Mouse (Mus musculus): ENCODE measurements around the gene Gpr85.
"Not testable (repeated sequence)": the region's sequence is repeated elsewhere in the genome, so short reads cannot be mapped to it uniquely, and the experiment has no call there.

The Gpr85 gene

DNA sequence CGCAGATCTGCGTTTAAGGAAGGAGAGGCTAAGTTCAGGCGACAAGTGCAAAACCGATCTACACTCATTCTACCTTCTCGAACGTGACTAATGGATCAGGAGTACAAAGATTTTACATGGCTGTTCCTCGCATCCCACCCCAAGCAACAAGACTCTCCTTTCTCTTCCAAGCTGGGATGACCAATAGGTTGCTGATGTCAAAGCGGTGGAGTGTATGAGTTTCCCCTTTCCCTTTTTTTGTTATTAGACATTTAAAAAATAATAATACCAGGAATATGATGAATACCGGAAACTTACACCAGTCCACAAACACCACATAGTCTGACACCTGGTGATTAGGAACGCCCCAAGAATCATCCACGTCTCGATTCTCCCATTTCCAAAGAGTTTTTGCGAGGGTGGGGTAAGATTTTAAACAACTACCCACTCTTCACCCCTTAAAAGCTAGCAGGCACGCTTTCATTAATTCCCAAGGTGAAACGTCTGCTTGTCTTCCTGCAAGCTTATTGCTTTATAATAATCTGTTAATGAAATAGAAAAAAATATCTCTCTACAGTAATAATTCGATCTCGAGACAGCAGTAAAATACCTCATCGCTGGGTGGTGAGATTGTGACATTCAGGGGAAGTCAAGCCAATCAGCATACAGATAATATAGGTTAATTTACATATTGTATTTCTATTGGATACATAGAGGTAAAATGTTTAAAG is at the start of gene Gpr85:
Gene Gpr85 (minus strand): TSS at position 598 of the 710 bp plus-strand sequence.
- no peak for DNase-seq

DNA sequence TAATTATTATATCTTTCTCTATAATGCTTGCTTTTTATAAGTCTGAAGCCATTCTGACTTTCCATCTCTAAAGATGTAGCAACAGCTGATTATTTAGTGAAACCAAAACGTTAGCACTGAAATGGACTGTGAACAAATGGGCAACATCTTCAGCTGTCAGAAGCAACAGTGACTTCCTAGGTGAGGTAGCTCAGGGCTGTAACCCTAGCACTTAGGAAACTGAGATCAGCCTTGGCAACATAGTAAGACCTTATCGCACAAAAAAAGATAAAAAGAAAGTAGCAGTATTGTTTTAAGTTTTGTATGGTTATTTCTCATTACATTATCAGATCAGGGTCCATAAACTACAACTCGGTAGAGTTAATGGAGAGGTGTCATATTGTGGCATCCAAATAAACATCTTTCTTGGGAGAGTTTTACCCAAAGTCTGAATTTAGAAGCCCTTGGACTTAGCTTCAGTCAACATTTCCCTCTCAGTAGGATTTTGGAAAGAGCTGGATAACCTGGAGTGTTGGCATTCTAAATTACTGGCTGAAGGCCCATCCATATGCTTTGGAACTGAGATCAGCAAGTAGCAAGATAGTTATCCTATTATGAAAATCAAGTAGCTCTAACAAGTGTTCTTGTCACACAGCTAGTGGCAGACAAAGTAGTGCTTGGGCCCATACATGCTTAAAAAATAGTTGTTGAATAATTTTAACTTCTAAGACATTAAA is 45.3 kb upstream of the Gpr85 start:
- DNase-seq = no peak

DNA sequence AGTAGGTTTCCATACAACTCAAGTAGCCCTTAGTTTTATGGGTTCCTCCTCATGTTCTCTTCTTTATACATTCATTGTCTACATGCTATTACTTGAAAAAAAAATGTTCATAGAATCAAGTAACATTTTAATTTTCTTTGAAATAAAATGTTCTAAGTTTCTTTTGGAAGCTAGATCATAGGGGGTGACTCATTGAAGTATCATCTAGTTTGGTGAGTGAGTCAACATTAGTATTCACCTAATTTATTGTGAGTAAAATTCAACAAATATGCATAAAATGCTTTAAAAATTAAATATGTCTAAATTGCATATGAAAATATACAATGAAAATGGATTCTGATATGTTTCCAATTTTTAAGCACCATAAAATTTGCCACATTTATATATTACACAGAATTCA is 43.2 kb upstream of the Gpr85 start:
- no peak for DNase-seq

DNA sequence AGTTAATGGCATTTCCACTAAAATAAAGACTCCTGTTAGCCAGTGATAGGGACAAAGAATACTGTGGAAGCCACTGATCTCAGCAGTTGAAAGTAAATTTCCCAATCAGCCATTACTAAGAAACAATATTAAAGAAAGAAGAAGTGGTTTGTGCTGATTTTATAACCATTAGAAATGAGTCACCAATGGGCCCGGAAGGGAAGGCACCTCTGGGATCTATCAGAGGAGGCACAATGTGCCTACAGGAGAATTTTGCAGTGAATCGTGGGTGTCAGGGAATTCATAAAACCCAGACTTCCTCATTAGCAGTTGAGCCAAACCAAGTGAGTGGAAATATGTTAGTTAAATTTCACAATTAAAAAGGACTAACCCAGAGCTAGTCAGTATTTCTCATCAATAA is 34.2 kb upstream of the Gpr85 start:
- no peak for DNase-seq

DNA sequence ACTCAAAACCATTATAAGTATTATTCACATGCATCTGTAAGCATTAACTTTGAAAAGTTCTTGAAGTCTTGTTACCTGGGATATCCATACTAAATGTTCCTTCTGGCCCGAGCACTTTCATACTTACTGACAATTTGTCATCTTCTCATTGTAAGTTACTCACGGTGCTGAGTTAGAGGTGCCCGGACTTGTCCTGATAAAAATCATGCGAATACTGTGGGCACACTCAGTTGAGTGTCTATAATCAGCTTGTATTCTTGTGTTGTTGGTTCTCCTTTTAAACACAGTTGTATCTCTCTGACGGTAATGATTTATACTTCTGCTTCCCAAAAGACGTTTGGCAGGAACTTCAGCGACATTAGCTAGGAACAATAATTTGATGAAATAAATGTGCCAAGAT is 32.3 kb upstream of the Gpr85 start:
- no peak for DNase-seq

DNA sequence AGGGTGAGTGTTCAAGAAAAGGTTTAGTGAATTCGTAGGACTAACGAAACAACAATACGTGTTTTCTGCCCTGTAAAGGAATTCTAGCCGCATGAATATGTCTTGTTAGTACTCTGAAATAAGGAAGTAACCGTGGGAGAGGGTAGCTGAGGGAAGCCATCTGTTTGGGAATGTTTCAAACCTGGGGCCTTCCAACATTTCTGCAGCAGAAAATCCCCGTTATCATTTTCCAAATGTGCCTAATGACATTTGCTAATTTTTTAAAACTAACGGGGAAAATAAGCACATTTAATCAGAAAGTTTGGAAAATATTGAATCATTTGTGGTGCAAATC is 31.9 kb upstream of the Gpr85 start:
- DNase-seq = no peak

DNA sequence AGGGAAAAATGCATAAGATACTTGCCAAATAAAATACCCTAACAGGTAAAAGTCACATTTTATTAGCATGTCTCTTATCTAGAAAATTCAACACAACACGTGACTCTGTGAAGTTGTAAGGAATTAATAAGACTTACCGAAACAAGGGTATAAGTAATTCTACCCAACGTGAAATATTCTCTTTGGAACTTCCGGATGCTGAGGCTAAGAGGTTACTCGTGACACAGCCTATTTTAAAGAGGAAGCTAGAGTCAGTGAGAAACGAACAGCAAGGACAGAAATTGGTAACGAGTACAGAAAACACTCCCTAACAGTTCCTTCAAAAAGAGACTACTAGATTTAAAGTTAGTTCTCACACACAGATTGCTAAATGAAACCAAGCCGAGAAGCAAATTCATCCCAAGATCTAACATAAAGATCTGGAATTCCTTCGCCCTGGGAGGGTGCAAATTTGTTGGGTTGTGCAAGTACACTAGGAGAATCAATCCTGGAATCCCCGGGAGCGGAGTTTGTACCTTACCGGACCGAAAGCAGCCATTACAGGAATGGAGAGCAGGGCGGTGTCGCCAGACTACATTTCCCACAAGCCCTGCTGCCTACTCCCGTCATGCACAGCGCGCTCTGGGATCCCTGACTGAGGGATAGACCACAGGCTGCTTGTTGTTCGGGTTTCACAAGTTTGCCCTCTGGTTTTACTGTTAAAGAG is 31.3 kb upstream of the Gpr85 start, which contains the start of gene 2610001J05Rik:
Gene 2610001J05Rik (minus strand): TSS at position 600 of the 706 bp plus-strand sequence.
- DNase-seq = peak; percentile 90

DNA sequence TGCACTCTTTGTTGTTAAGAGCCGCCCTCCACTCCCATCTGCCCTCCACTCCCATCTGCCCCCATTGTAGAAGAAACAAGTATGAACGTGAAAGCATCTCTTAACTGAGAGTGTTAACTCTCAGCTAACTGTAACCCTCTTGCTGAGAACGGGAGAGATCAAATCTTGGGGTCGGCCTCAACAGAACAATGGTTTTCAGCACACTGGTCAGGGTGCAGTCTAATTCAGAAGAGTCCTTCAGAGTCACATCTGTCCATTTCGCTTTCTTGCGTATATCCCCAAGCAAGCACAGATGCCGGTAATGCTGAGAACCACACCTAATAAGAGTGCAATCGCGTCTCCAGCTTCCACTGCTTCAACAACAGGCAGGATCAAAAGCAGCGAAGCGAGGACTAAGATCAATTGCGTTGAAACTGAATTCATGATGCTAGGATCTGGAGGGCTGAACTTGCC is 30.6 kb upstream of the Gpr85 start:
- DNase-seq = peak; percentile 13

DNA sequence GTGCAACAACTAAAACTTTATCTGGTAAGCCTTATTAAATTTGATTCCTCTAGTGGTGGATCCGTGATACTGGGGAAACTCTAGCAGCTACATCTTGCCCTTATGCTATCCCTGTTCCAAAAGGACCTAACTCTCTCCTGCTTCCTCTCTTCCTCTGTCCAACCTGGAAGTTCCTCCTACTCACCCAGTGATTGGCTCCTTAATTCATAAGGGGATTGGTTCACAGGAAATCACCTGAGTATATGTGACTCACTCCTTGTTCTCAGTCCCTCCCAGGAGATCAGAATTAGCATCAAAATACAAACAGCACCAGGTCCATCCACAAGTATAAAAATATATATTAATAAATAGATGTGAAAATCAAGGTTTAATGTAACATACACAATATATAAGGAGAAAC is 20.9 kb upstream of the Gpr85 start:
- DNase-seq = no peak

DNA sequence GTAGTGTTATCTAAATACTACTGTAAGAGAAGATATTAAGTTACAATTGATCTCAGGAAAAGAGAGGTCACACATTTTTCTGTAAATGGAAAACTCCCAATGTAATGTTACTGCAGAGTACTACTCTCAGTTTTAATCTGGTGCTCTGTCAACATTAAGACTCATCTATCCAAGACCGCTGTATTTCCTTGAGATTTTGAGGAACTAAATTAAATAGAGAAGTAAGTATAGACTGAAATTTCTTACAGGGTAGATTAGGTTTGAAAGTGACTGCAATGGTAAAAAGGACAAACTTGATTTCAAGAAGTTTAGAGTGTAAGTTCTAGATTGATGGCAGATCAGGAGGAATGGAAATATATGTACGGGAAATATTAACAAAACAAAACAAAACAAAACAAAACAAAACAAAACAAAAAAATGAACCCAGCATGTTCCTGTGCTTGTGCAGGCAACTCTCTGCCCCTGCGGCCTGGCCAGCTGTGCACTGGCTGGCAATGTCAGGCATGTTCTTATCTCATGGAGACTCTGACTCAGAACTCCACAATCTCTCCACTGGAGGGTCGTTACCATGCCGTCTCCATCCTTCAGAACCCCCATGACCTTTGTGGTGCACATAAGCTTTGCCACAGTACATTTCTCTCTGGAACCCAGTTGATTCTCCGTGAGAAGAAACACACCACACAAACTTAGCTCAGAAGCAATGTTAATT is 20.3 kb upstream of the Gpr85 start:
- DNase-seq = no peak

DNA sequence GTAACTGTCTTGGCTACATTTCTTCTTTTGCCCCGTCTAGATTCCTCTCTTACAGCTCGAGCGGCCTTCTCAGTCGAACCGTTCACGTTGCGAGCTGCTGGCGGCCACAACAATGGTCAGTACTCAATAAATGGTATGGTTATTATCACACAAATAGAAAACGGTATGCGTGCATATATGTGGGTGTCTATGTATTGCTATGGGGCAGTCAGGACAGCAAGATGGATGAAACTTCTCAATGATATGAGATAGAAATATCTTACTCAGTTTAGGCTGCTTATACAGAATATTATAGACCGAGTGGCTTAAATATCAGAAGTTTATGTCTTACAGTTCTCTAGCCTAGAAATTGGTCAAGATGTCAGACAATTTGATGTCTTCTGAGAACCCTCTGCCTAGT is 14.5 kb upstream of the Gpr85 start:
- DNase-seq = no peak

DNA sequence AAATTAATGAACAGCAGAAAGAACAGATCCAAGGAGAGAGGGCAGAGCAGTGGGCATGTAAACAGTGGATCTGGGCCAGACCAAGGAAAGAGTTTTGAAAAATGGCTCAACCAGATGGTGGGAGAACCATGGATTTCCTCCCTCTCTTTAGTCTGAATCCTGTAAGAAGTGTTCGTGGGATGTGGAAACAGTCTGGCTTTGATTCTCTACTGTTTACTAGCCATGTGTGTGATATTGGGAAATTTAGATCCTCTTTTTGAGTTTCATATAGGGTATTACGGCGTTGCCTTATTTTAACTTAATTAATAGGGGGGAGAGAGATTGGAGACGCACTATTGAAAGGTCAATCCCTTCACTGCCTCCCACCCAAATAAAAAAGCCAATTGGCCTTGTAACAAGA is 13.5 kb upstream of the Gpr85 start:
- no peak for DNase-seq

DNA sequence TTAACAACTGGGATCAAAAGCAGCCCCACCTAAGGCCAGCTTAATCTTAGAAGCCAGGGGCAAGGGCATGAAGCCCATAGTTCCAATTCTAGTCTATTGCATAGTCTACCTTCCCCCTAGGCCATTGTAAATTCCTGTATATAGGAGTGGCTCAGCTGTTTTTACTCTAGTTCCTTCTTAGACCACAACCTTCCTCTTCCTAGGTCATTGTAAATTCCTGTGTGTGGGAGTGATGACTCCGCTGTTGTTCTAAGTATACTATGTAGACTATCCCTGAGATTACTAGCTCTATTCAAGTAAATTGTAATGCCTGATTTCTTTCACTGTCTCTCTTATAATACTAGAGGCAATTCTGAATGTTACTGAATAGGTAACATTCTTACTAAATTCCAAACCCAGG is 6.3 kb upstream of the Gpr85 start:
- DNase-seq = not testable (repeated sequence)

DNA sequence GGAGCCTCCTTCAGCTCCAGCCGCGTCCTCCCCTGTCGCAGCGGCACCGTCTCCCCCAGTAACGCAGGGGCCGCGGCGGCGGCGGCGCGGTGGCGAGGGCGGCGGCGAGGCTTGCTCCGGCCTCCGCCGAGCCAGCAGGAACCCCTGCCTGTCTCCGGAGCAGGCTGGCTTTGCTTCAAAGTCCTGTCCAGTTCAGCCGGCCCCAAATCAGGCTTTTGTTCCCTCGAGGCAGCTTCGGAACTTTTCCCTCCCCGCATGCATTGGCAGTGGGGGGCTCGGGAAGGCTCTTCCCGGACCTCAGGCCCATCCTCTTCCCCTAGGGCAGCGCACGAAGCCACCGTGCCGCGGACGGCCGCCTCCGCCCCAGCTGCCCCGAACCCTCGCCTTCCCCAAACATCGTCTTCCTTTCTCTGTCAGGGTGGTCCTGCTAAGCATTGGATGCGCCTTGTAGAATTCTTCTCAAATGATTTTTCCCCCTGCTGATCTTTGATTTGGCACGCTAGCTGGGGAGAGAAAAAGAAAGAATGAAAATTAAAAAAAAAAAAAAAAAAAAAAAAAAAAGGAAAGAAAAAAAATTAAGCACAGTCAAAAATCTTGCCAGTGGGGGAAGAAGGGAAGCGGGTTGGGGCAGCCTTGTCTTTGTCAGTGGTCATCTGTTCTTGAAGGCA is 931 bp downstream of the Gpr85 start:
- DNase-seq = peak; percentile 64

DNA sequence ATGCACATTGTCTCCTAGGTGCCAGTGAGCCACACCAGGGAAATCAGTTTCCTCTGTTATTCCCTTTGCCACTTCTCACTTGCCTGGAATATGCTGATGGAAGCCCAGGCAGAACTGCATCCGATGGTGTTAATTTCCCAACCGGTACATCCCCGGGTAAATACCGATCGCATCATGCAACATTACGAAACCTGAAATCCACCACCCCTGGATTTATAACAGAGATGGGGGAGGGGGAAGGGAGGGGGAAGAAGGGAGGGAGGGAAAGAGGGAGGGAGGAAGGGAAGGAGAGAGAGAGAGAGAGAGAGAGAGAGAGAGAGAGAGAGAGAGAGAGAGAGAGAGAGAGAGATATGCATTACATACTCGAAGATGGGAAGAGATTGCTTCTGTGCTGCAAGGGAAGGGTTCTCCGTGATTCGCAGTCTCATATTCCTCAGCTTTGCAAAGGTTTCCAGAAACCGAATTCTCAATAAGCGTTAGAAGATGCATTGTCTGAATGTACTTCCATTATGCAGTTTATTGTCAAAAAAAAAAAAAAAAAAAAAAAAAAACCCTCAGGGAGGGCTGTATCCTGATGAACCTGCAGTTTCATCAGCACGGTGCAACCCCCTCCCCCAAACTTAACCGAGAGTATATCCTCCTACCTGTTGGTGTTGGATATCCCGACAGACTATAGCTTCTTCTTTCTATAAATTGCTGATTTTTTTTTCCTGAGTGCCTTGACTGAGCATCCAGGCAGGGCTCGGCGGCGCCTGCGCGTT is 1.6 kb downstream of the Gpr85 start:
- DNase-seq = no peak

DNA sequence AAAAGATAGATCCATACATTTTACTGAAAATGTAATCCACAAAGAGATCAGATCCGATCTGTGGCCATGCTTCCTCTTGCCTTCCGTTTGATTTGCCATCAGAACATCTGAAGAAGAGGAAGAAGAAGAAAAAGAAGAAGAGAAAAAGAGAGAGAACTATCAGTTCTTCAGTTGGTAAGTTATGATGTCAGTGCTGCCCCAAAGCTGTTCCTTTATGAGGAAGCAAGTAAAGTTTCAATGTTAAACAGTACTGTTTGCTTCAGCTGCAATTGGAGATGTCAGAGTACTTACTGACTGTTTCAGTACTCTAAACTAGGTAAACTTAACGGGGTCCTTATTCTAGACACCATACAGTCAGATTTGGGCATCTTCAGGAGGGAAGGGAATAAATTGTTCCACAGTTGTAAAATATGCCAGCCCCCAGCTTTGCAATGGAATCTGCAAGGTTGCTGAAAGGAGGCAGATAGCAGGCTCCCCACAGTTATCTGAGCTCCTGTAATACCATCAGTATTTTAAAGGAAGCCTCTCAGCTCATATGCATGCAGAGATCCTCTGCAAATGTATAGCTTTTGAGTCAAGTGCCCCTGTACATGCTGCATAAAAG is 2.7 kb downstream of the Gpr85 start:
- DNase-seq = no peak

DNA sequence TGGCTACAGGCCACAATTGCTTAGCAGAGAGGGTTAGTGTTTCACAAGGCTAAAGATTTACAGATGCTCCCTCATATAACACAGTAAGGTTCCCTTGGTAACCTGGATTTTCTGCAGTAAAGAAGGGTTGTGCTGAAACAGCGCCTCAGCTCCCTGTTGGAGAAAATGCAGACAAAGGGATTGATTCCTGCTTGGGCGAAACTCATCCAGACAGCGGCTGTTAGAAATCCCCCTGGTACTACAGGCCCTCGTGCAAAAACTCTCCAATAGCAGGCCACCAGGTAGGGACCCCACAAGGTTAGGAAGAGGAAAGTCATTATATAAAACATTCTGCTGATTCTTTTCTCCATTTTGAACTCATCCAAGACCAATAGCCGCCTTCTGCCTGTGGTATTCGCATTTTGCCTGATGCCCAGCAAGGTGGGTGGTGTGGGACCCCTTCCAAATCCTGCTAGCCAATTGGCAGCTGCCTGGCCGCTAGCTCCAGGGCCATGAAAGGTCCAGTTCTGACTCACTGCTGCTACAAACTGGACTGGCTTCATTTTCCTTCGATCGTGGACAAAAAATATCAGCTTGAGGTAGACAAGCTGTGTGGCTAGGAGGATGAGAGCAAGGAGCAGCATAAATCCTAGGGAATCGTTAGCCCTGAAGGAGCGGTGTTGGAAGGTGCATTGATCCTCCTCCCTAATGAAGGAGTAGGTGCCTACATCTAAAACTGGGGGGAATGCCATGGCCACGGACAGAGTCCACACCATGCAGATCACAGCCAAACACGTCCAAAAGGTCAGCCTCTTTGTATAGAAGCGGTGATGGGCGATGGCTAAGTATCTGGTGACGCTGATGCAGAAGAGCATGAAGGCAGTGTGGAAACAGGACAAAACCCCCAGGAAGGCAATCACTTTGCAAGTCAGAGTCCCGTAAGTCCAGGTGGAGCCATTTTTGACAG is 3.7 kb downstream of the Gpr85 start:
- no peak for DNase-seq

DNA sequence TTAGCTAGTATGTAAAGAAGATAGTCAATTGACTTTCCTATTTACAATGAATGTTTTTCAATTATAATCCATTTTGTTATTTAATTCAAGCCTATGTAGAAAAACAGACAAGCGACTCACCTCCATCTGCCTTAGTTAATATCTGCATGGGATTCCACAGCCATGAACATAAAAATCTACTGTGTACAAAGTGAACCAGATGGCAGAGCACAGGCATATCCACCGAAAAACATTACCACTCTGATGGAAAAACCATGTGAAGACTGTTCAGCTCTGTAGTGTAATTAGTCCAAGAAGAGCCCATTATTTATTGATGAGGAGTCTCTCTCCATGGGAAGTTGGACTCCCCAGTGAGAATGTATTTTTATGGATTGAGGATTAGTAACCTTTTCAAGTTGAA is 7.0 kb downstream of the Gpr85 start:
- DNase-seq = no peak

DNA sequence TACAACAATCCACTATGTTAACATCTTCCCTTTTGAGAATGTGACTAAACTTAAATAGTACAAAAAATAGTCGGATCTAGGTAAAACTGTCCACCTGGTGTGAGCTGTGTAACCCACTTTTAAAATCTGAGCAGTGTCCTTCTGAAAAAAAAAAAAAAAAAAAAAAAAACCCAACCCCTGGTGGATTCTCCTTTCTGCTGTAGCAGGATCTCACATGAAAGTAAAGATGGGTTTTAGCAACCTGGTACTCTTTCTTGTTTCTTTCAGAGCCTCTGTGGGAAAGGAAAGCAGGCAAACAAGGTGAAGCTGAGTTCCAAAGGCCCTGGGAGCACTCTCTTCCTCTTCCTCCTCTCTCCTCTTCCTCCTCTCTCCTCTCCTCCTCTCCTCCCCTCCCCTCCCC is 10.9 kb downstream of the Gpr85 start:
- DNase-seq = no peak

DNA sequence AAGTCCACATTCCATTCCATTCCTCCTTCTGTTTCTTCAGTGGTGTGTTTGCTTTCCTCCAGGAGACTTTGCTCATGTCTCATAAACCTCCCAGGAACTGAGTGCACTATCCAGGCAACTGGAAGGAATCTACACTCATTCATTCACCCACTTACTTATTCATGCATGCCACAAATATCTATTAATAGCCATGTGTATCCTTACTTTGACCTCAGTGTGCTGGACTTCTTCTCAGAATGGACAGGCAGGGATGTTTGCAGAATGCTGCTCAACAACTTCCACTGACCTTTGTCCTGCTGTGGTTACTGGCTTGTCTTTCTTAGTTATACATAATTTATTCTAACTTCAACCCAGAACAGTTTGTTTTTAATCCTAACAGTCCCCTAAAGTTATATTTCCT is 23.1 kb downstream of the Gpr85 start:
- DNase-seq = peak; percentile 27

Data from kidney, adult 18-20 months (tissue).